Mouse (Mus musculus) C2C12 (cell line): ENCODE results near the gene Btk. TPM values are rescaled to one million over a fixed set of nuclear protein-coding genes. Genes with fewer than 3 reads are reported as not detected.
"Not testable (repeated sequence)": the region's sequence is repeated elsewhere in the genome, so short reads cannot be mapped to it uniquely, and the experiment has no call there.

Source experiments
- H3K27me3 ChIP-seq: one replicate; pipeline ENCODE4 v1.6.1; 2011; ENCODE audit not compliant: control insufficient read depth, insufficient read depth, insufficient read length
- H3K36me3 ChIP-seq: one replicate; pipeline ENCODE4 v1.6.1; 2011; ENCODE audit not compliant: control insufficient read depth, insufficient read depth
- H3K4me3 ChIP-seq: one replicate; pipeline ENCODE4 v1.5.1; 2011; ENCODE audit warnings: mild to moderate bottlenecking, control low read depth; ENCODE audit not compliant: poor library complexity, insufficient read depth, severe bottlenecking
- H3K79me2 ChIP-seq: one replicate; pipeline ENCODE4 v1.6.1; 2011; ENCODE audit not compliant: control insufficient read depth, insufficient read depth
- H3K79me3 ChIP-seq: one replicate; pipeline ENCODE4 v1.6.1; 2011; ENCODE audit warnings: low read depth, control low read depth
- H3ac ChIP-seq: one replicate; pipeline ENCODE3; 2011; ENCODE audit warnings: low read depth; ENCODE audit not compliant: control insufficient read depth, insufficient read length
- CEBPB ChIP-seq: IDR thresholded peaks from one replicate; pipeline ENCODE4 v1.6.1; 2011; ENCODE audit warnings: low read depth, mild to moderate bottlenecking, control low read depth, moderate library complexity
- CTCF ChIP-seq: IDR thresholded peaks from one replicate; pipeline ENCODE4 v1.5.1; 2011; ENCODE audit not compliant: control insufficient read depth, insufficient read depth, insufficient read length
- FOSL1 ChIP-seq: IDR thresholded peaks from one replicate; pipeline ENCODE4 v1.8.0; 2011; ENCODE audit warnings: mild to moderate bottlenecking, low read length; ENCODE audit not compliant: poor library complexity, insufficient read depth, severe bottlenecking
- MAX ChIP-seq: IDR thresholded peaks from one replicate; pipeline ENCODE4 v1.6.1; 2011; ENCODE audit warnings: mild to moderate bottlenecking, control low read depth
- MYOD1 ChIP-seq: IDR thresholded peaks from one replicate; pipeline ENCODE4 v1.6.1; 2011; ENCODE audit warnings: low read depth; ENCODE audit not compliant: control insufficient read depth, insufficient read length
- MYOG ChIP-seq: IDR thresholded peaks from one replicate; pipeline ENCODE4 v1.6.1; 2011; ENCODE audit not compliant: control insufficient read depth, insufficient read length; ENCODE audit errors: extremely low read depth
- USF1 ChIP-seq: IDR thresholded peaks from one replicate; pipeline ENCODE4 v1.6.1; 2011; ENCODE audit warnings: low read depth, mild to moderate bottlenecking, control low read depth, moderate library complexity
- polyA plus RNA-seq: library from polyadenylated mRNA; unstranded; fragments of >200 nt; fragmentation: generic; extraction: Trizol; gene quantifications from one replicate; pipeline ENCODE4 v1.2.1, GENCODE M21; 2012; ENCODE audit warnings: missing spikeins

Gene Btk
- polyA plus RNA-seq, 1 experiment, result not detected

DNA sequence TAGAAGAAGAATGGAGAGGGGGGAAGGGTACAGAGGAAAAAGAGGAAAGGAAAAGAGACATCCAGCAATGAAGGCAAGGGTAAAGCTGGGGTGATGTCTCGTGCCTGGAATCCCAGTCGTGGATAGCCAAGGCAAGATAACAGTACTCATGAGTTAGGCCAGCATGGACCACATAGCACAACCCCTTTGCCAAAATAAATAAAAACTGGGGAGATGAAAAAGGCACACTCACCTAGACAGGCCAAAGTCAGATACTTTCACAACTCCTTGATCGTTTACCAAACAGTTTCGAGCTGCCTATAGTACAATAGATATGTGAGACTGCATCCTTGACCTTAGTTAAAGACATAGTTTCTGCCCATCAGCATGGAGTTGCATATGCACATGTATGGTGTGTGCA lies 36.0 kb downstream of the Btk start:
- TF ChIP-seq MAX (no peak), USF1 (no peak), CTCF (no peak), CEBPB (no peak), FOSL1 (no peak), MYOD1 (no peak), MYOG (no peak)
- Histone ChIP-seq H3K79me2 (no peaks in the 10 kb centered on the region), H3K36me3 (no peaks in the 10 kb centered on the region), H3ac (no peak overlapping the region), H3K79me3 (no peaks in the 10 kb centered on the region), H3K4me3 (no peak overlapping the region), H3K27me3 (no peaks in the 10 kb centered on the region)

GRCm38 (mm10) chrX:134541955-134542308 lies 41.4 kb downstream of the Btk start:
- Histone ChIP-seq H3ac (no peak overlapping the region), H3K36me3 (peaks cover 10% of the 10 kb centered on the region), H3K27me3 (no peaks in the 10 kb centered on the region), H3K79me2 (peaks cover 34% of the 10 kb centered on the region), H3K4me3 (peak overlapping the region; percentile 50), H3K79me3 (peaks cover 24% of the 10 kb centered on the region)
- TF ChIP-seq MYOD1, result no peak
- TF ChIP-seq USF1, result no peak
- no peak for TF ChIP-seq CTCF
- no peak for TF ChIP-seq MAX
- no peak for TF ChIP-seq MYOG
- TF ChIP-seq CEBPB, result no peak
- no peak for TF ChIP-seq FOSL1

- TF ChIP-seq MYOD1 (no peak), MAX (no peak), USF1 (peak; percentile 50)
- Histone ChIP-seq H3K36me3 (peaks cover 16% of the 10 kb centered on the region), H3K4me3 (peak within 1 kb of the TSS; percentile 50), H3K79me2 (peaks cover 39% of the 10 kb centered on the region), H3K27me3 (no peaks in the 10 kb centered on the region), H3ac (peak within 1 kb of the TSS; percentile 79), H3K79me3 (peaks cover 24% of the 10 kb centered on the region)
Measured at GRCm38 (mm10) chrX:134541145-134541954, 42.0 kb downstream of the Btk start, which contains the start of gene Timm8a1. TSS of gene Timm8a1 (minus strand) at chrX:134541865.

GRCm38 (mm10) chrX:134540414-134541135 lies 42.8 kb downstream of the Btk start:
- no peaks in the 10 kb centered on the region for H3K27me3 ChIP-seq
- TF ChIP-seq USF1 (no peak), CTCF (no peak), MYOG (no peak), FOSL1 (no peak), CEBPB (no peak), MYOD1 (no peak), MAX (no peak)
- peaks cover 24% of the 10 kb centered on the region for H3K79me3 ChIP-seq
- peak overlapping the region; percentile 50 for H3K4me3 ChIP-seq
- H3K36me3 ChIP-seq, result peaks cover 17% of the 10 kb centered on the region
- peaks cover 40% of the 10 kb centered on the region for H3K79me2 ChIP-seq
- peak overlapping the region; percentile 62 for H3ac ChIP-seq

DNA sequence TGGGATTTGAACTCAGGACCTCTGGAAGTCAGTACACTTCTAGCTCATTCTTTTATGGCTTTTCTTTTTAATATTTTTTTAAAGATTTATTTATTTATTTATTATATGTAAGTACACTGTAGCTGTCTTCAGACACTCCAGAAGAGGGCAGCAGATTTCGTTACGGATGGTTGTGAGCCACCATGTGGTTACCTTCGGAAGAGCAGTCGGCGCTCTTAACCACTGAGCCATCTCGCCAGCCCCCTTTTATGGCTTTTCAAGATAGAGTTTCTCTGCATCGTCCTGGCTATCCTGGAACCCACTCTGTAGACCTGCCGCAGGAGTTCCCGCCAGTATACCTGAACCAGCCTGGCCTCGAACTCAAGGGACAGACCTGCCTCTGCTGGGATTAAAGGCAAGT lies 43.6 kb downstream of the Btk start:
- peaks cover 24% of the 10 kb centered on the region for H3K79me3 ChIP-seq
- not testable (repeated sequence) for H3ac ChIP-seq, H3K27me3 ChIP-seq
- peak overlapping the region; percentile 50 for H3K4me3 ChIP-seq
- peaks cover 17% of the 10 kb centered on the region for H3K36me3 ChIP-seq
- peaks cover 40% of the 10 kb centered on the region for H3K79me2 ChIP-seq

- Histone ChIP-seq H3K36me3 (peaks cover 9% of the 10 kb centered on the region), H3ac (no peak overlapping the region), H3K4me3 (no peak overlapping the region), H3K79me2 (peaks cover 9% of the 10 kb centered on the region), H3K27me3 (no peaks in the 10 kb centered on the region), H3K79me3 (peaks cover 2% of the 10 kb centered on the region)
- no peak for TF ChIP-seq CEBPB
- no peak for TF ChIP-seq FOSL1
- TF ChIP-seq CTCF, result no peak
- no peak for TF ChIP-seq MYOG
- TF ChIP-seq USF1, result no peak
- TF ChIP-seq MYOD1, result no peak
- no peak for TF ChIP-seq MAX
Measured at GRCm38 (mm10) chrX:134533346-134533745, 50.0 kb downstream of the Btk start.
